Mouse (Mus musculus): ENCODE data around the gene Itpripl2. TPM values are rescaled to one million over a fixed set of nuclear protein-coding genes. Genes with fewer than 3 reads are reported as not detected.

Gene Itpripl2
- 0.67 and 0.74 TPM in 2 replicates for polyA plus RNA-seq (2015; fragmentation: Nextera tagmentation; extraction: Ambion mirVana)

DNA sequence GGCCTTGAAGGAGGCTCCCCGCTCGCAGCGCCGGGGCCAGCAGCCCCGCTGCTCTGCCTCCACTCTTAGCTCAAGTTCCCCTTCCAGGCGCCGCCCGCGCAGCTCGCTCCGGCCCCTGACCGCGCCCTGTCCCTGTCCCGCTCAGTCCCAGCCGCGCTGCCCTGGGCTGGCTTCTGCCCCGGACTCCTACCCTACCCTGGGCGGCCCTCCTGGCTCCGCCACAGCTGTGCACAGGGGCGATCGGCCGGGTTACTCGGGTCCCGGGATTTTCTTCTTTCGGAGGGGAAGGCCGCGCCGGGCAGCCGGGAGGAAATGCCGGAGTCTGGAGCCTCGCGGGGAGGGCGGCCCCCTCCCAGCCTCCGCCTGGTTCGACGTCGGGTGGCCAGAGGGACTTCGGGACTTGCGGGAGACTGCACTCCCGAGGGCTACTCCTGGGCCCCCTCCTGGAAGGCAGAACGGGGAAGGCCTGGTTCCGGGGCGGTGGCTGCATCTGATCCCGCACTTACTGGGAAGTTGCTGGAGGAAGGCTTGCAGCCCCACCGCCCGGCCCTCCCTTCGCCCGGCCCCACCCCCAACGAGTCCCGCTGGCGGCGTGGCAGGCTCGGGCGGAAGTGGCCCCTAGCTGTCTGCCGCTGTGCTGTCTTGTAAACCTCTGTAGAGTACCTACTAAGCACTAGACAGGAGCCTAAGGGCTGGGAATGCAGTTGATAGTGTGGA, at the start of gene Itpripl2:
Gene Itpripl2, minus strand, starts transcription at position 545 of the 717 bp plus-strand sequence.
- H3K27ac ChIP-seq = no peak within 1 kb of the TSS

DNA sequence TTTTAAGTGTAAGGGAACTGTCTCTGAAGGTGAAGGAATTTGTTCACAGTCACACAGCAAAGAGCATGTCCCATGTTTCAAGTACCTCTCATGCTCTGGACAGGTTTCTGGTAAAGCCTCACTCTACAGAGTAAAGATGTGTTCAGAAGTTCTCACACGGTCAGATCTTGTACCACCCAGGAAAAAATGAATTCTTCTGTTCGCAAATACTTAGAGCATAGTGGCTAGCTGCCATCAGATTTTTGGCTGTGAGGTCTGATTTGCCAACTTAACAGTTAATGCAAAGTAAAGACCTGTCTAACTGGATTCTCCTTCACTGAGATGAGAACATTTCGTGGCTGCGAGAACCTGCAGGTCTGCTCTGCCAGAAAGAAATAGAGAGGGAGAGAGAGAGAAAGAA, 43.3 kb upstream of the Itpripl2 start:
- H3K27ac ChIP-seq = no peak overlapping the region
- ATAC-seq = no peak
- peaks cover 31% of the 10 kb centered on the region for H3K36me3 ChIP-seq (ENCODE audit: poor library complexity, severe bottlenecking)
- H3K4me3 ChIP-seq = no peak overlapping the region
- no peak overlapping the region for H3K4me2 ChIP-seq
- no peak overlapping the region for H3K9ac ChIP-seq
- WGBS = 90% methylated on average over 4 of the region's 4 CpGs
- H3K9me3 ChIP-seq (replicated peaks) = no peaks in the 10 kb centered on the region
- H3K4me1 ChIP-seq = peaks cover 10% of the 10 kb centered on the region; the same call in 1 of the 2 replicates
- H3K27me3 ChIP-seq = no peaks in the 10 kb centered on the region

More for the DNA sequence above, at the start of gene Itpripl2:
- ATAC-seq = peak; percentile 73
- under 1% methylated on average over 55 of the region's 55 CpGs for WGBS
- H3K36me3 ChIP-seq (ENCODE audit: poor library complexity, severe bottlenecking) = no peaks in the 10 kb centered on the region
- peaks cover 62% of the 10 kb centered on the region for H3K27me3 ChIP-seq
- peak within 1 kb of the TSS; percentile 89 for H3K4me2 ChIP-seq
- no peaks in the 10 kb centered on the region for H3K9me3 ChIP-seq (replicated peaks)
- H3K4me3 ChIP-seq = peak within 1 kb of the TSS; percentile 56
- peaks cover 19% of the 10 kb centered on the region for H3K4me1 ChIP-seq
- peak within 1 kb of the TSS; percentile 73 for H3K9ac ChIP-seq

- Histone ChIP-seq H3K4me1 (peaks cover 10% of the 10 kb centered on the region; the same call in 1 of the 2 replicates), H3K36me3 (ENCODE audit: poor library complexity, severe bottlenecking) (peaks cover 24% of the 10 kb centered on the region), H3K9me3 (replicated peaks) (no peaks in the 10 kb centered on the region), H3K27ac (no peak overlapping the region), H3K27me3 (no peaks in the 10 kb centered on the region), H3K9ac (no peak overlapping the region), H3K4me2 (no peak overlapping the region), H3K4me3 (no peak overlapping the region)
- whole genome bisulfite sequencing = 83% methylated on average over 3 of the region's 3 CpGs
- ATAC-seq = no peak
Observed at GRCm38 (mm10) chr7:118534326-118534725, 42.6 kb upstream of the Itpripl2 start.

GRCm38 (mm10) chr7:118533178-118533578, 41.4 kb upstream of the Itpripl2 start, which contains the start of gene Coq7:
Gene Coq7 (minus strand): TSS chr7:118533356.
- peak within 1 kb of the TSS; percentile 67 for H3K4me2 ChIP-seq
- WGBS = 0% methylated on average over 31 of the region's 31 CpGs
- H3K4me1 ChIP-seq = peaks cover 10% of the 10 kb centered on the region; the same call in 1 of the 2 replicates
- H3K36me3 ChIP-seq (ENCODE audit: poor library complexity, severe bottlenecking) = peaks cover 24% of the 10 kb centered on the region
- peak; percentile 100 for ATAC-seq
- H3K9ac ChIP-seq = peak within 1 kb of the TSS; percentile 72
- H3K9me3 ChIP-seq (replicated peaks) = no peaks in the 10 kb centered on the region
- peak within 1 kb of the TSS; percentile 54 for H3K4me3 ChIP-seq
- H3K27me3 ChIP-seq = no peaks in the 10 kb centered on the region
- peak within 1 kb of the TSS; percentile 88 for H3K27ac ChIP-seq

DNA sequence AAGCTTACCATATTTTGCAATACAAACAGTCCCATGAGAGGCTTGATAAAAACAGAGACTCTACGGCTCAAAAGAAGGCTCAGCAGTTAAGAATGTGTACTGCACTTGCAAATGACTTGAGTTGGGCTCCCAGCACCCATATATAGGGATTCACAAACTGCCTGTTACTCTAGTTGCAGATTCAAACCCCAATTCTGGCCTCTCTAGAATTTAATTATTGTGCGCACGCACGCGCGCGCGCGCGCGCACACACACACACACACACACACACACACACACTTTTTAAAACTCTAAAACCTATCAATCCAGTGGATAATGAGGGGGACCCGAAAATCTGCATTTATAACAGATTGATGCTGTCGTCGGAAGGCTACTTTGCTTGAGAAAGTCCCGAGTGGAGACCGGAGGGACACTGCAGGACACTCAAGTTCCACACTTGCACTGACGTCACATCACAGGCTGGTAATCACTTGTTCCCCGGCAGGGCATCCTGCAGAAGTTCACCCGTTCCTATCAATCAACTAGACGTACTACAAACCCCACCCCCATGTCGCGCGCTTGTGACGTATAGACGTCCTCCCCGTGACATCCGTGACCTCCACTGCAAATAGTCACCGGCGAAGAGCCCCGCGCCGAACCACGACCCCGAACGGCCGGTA, 40.9 kb upstream of the Itpripl2 start:
- no peaks in the 10 kb centered on the region for H3K9me3 ChIP-seq (replicated peaks)
- H3K36me3 ChIP-seq (ENCODE audit: poor library complexity, severe bottlenecking) = peaks cover 24% of the 10 kb centered on the region
- H3K4me2 ChIP-seq = peak overlapping the region; percentile 67
- H3K4me3 ChIP-seq = peak overlapping the region; percentile 54
- ATAC-seq = peak; percentile 95
- no peaks in the 10 kb centered on the region for H3K27me3 ChIP-seq
- H3K27ac ChIP-seq = peak overlapping the region; percentile 88
- peaks cover 10% of the 10 kb centered on the region; the same call in 1 of the 2 replicates for H3K4me1 ChIP-seq
- 2% methylated on average over 36 of the region's 36 CpGs for WGBS
- H3K9ac ChIP-seq = peak overlapping the region; percentile 68

- no peak for ATAC-seq
- WGBS = 77% methylated on average over 4 of the region's 4 CpGs
- no peaks in the 10 kb centered on the region for H3K9me3 ChIP-seq (replicated peaks)
- no peaks in the 10 kb centered on the region for H3K27me3 ChIP-seq
- H3K36me3 ChIP-seq (ENCODE audit: poor library complexity, severe bottlenecking) = peaks cover 57% of the 10 kb centered on the region
- H3K27ac ChIP-seq = no peak overlapping the region
- H3K9ac ChIP-seq = no peak overlapping the region
- 0 out of 2 replicates have a peak, but pooled peaks cover under 1% of the 10 kb centered on the region for H3K4me1 ChIP-seq
- no peak overlapping the region for H3K4me3 ChIP-seq
- no peak overlapping the region for H3K4me2 ChIP-seq
Observed at GRCm38 (mm10) chr7:118526967-118527366, 35.2 kb upstream of the Itpripl2 start.

- H3K4me3 ChIP-seq = no peak overlapping the region
- H3K9me3 ChIP-seq (replicated peaks) = no peaks in the 10 kb centered on the region
- H3K27me3 ChIP-seq = no peaks in the 10 kb centered on the region
- H3K4me1 ChIP-seq = peaks cover 5% of the 10 kb centered on the region; the same call in 1 of the 2 replicates
- no peak overlapping the region for H3K27ac ChIP-seq
- no peak for ATAC-seq
- H3K36me3 ChIP-seq (ENCODE audit: poor library complexity, severe bottlenecking) = peaks cover 35% of the 10 kb centered on the region
- 87% methylated on average over 5 of the region's 5 CpGs for whole genome bisulfite sequencing
- H3K9ac ChIP-seq = no peak overlapping the region
- no peak overlapping the region for H3K4me2 ChIP-seq
Observed at GRCm38 (mm10) chr7:118522077-118522476, 30.3 kb upstream of the Itpripl2 start.

DNA sequence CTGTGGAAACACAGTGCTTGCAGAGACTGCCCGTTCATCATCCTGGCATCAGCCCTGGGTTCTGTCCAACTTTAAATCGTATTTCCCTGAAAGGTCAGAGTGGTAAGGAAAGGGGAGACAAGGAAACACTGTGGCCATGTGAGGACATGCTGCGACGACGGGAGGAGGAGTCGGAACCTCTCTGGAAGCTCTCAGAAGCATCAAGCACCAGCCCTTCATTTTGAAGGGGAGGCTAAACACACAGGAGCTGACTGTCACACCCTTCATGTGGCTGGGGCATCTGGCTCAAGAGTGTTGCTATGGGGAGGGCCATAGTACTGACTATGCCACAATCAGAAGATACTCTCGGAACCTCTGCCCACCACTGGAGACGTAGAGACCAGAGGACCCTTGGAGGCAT, 27.9 kb upstream of the Itpripl2 start:
- no peak for ATAC-seq
- 92% methylated on average over 8 of the region's 8 CpGs for WGBS
- no peaks in the 10 kb centered on the region for H3K27me3 ChIP-seq
- H3K4me1 ChIP-seq = peaks cover 5% of the 10 kb centered on the region; the same call in 1 of the 2 replicates
- H3K27ac ChIP-seq = no peak overlapping the region
- H3K9ac ChIP-seq = no peak overlapping the region
- H3K4me3 ChIP-seq = no peak overlapping the region
- H3K36me3 ChIP-seq (ENCODE audit: poor library complexity, severe bottlenecking) = peaks cover 13% of the 10 kb centered on the region
- H3K9me3 ChIP-seq (replicated peaks) = no peaks in the 10 kb centered on the region
- no peak overlapping the region for H3K4me2 ChIP-seq

GRCm38 (mm10) chr7:118518687-118519086, 26.9 kb upstream of the Itpripl2 start:
- H3K27ac ChIP-seq = no peak overlapping the region
- H3K4me3 ChIP-seq = no peak overlapping the region
- 2% methylated on average over 18 of the region's 18 CpGs for WGBS
- H3K4me1 ChIP-seq = peaks cover 5% of the 10 kb centered on the region; the same call in 1 of the 2 replicates
- no peaks in the 10 kb centered on the region for H3K9me3 ChIP-seq (replicated peaks)
- H3K4me2 ChIP-seq = peak overlapping the region; percentile 17; the same call in 1 of the 2 replicates
- no peak overlapping the region for H3K9ac ChIP-seq
- H3K36me3 ChIP-seq (ENCODE audit: poor library complexity, severe bottlenecking) = peaks cover 7% of the 10 kb centered on the region; the same call in 1 of the 2 replicates
- peak; percentile 88 for ATAC-seq
- no peaks in the 10 kb centered on the region for H3K27me3 ChIP-seq

- Histone ChIP-seq H3K9ac (no peak overlapping the region), H3K27me3 (no peaks in the 10 kb centered on the region), H3K9me3 (replicated peaks) (no peaks in the 10 kb centered on the region), H3K4me3 (no peak overlapping the region), H3K36me3 (ENCODE audit: poor library complexity, severe bottlenecking) (peaks cover 4% of the 10 kb centered on the region; the same call in 1 of the 2 replicates), H3K27ac (no peak overlapping the region), H3K4me1 (peaks cover 5% of the 10 kb centered on the region; the same call in 1 of the 2 replicates), H3K4me2 (no peak overlapping the region)
- 65% methylated on average over 2 of the region's 2 CpGs for WGBS
- no peak; the same call in 1 of the 2 replicates for ATAC-seq
Observed at GRCm38 (mm10) chr7:118517819-118518218, 26.0 kb upstream of the Itpripl2 start.

DNA sequence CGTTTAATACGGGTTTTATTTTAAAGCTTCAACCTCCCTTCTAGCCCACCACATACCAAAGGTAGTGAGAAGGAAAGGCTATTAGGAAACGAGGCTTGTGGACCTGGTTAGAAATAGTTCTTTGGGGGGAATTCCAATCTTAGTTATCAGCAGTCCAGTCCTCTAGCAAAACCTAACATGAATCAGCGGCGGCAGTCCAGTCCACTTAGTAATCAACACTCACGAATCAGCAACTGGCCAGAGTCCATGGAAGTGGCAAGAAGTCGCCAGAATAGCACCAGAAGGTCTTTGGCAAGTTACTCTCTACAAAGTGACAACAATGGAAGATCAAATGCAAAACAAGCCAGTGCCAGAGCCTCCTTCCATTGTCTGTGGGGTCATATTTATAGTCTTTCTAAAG, 16.8 kb upstream of the Itpripl2 start:
- Histone ChIP-seq H3K4me3 (no peak overlapping the region), H3K4me1 (no peaks in the 10 kb centered on the region), H3K9me3 (replicated peaks) (no peaks in the 10 kb centered on the region), H3K27me3 (no peaks in the 10 kb centered on the region), H3K9ac (no peak overlapping the region), H3K36me3 (ENCODE audit: poor library complexity, severe bottlenecking) (no peaks in the 10 kb centered on the region), H3K27ac (no peak overlapping the region), H3K4me2 (no peak overlapping the region)
- WGBS = 84% methylated on average over 7 of the region's 7 CpGs
- no peak for ATAC-seq

DNA sequence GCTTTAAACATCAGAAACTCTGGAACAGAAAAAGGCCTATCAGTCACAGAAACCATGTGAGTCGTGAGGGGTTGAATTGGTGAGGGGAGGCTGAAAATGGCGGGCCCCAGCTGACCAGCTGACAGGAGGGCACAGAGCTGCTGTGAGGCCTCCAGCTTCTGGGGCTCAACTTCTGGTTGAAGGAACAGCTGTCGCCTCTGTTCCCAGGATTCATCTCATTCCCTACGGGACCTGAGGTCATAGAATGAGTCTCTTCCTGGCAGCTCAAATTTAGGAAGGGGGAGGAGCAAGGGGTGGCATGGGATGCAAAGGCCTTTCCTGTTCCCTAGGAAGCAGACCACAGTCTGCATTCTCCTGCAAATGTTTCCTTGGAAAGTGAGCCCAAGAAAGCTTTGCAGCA, 12.1 kb upstream of the Itpripl2 start:
- Histone ChIP-seq H3K4me2 (no peak overlapping the region), H3K9me3 (replicated peaks) (no peaks in the 10 kb centered on the region), H3K27me3 (no peaks in the 10 kb centered on the region; the same call in 1 of the 2 replicates), H3K4me3 (no peak overlapping the region), H3K9ac (no peak overlapping the region), H3K36me3 (ENCODE audit: poor library complexity, severe bottlenecking) (no peaks in the 10 kb centered on the region), H3K27ac (no peak overlapping the region), H3K4me1 (no peaks in the 10 kb centered on the region)
- no peak for ATAC-seq
- 75% methylated on average over 4 of the region's 4 CpGs for WGBS
